8 mouse cellular contexts compared by ENCODE assay signal in the genomic region with DNA sequence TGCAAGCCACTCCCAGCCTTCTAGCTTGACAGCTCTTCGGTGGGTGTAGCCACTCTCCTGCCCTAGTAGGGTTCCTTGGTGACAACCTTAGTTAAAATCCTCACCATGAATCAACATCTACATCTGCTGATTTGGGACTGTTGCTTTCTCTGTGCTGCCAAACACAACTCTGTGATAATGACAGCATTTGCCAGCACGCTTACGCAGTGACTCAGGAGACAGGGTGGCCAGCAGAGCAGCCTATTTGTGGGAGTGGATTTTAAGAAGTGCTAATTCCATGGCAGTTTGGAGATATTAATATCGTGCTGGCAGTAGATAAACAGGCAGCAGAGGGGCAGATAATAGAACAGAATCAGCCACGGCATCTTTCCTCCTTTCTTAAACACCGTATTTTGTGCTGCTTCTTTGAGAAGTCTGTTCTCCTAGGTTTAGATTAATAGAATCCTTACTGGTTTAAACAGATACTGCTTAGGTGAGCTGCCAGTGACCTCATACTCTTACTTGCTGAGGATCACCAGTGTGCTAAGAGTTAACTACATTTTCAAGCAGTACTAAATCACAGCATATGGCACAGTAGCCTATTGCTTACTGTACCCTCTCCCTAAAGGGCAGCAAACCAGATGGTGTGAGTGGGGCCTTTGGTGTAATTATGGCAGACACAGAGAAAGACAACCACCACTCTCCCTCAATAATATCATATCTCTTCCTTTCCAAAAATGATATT.
DNase-seq lines count a peak whose midpoint lies in the region; ATAC-seq lines count a peak whose summit lies in the region.

No protein-coding gene starts in this region.

- peak; percentile 43 for DNase-seq in Muller cell, postnatal 12 days (ENCODE audit: inconsistent ontology term)
- peak; percentile 53 for DNase-seq in c-Kit-positive CD71-positive TER-119-negative erythroid progenitor cells, embryonic 14.5 days (ENCODE audit: low read depth)
- DNase-seq in frontal cortex, postnatal 14 days (ENCODE audit: low spot score in 2 of 2), result peak; percentile 29 to 39
- peak; percentile 35 to 81 for DNase-seq in left cerebral cortex, adult 8-10 months (ENCODE audit: low spot score in 2 of 2)
- peak; percentile 59 to 76 for DNase-seq in right cerebral cortex, postnatal 10 days (ENCODE audit: low spot score in 2 of 2)
- no peak for DNase-seq in testis, postnatal 10 days (ENCODE audit: low spot score)

- H3K4me3 ChIP-seq in intestine, embryonic 16.5 days (ENCODE audit: low read length), result no peak overlapping the region

- H3K36me3 ChIP-seq in intestine, embryonic 16.5 days (ENCODE audit: control insufficient read depth, insufficient read depth, low read length), result 0 out of 2 replicates have a peak, but pooled peaks cover 4% of the 10 kb centered on the region

- no peaks in the 10 kb centered on the region for H3K27me3 ChIP-seq in intestine, embryonic 16.5 days (replicated peaks; ENCODE audit: control insufficient read depth, insufficient read depth, low read length)

- ATAC-seq in intestine, embryonic 16.5 days, result no peak
- ATAC-seq in inflammation-experienced regulatory T-cells, adult 6 months, result no peak

- no peak overlapping the region for H3K4me2 ChIP-seq in intestine, embryonic 16.5 days (ENCODE audit: low read depth, low read length)

- no peaks in the 10 kb centered on the region for H3K9me3 ChIP-seq in intestine, embryonic 16.5 days (ENCODE audit: control insufficient read depth, low read length)

- WGBS in intestine, embryonic 16.5 days, result 71% methylated on average over 6 of the region's 6 CpGs

- H3K4me1 ChIP-seq in intestine, embryonic 16.5 days (ENCODE audit: control insufficient read depth, insufficient read depth, low read length), result peaks cover 15% of the 10 kb centered on the region

- no peak overlapping the region for H3K27ac ChIP-seq in intestine, embryonic 16.5 days (ENCODE audit: low read length)

- no peak overlapping the region for H3K9ac ChIP-seq in intestine, embryonic 16.5 days (ENCODE audit: low read depth, low read length)
